Mouse (Mus musculus) heart, adult 8-10 months (tissue): ENCODE results near the gene Kcnip1. TPM values are rescaled to one million over a fixed set of nuclear protein-coding genes. Genes with fewer than 3 reads are reported as not detected.

Source experiments
- DNase-seq: peaks from one replicate; pipeline ENCODE4 v3.0.0; 2022; ENCODE audit warnings: low spot score
- total RNA-seq, 4 experiments: library from RNA; stranded (reverse); gene quantifications; 2 replicates each; pipeline ENCODE4 v1.2.4; 2022

Gene Kcnip1
- total RNA-seq, 4 experiments from 2014 or later: 0.11 to 0.35 (median 0.17) TPM; not detected in 1

DNA sequence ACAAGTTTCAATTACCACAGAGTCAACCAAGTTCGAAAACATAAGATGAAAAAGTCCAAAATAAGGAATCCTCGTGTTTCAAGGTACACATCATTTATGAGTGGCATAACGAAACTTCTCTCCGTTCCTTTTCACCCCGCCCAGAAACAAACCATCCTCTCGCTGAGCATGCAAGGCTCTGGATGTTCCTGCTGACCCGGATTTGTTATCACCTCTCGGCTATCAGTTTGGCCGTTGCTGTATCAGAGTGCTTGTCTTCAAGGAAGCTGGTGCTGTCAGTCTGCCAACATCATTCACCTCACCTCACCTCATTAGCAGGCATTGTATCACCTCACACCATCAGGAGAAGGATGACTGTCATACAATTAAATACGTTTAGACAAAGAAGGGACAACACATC, 90.6 kb downstream of the Kcnip1 start:
- no peak for DNase-seq

DNA sequence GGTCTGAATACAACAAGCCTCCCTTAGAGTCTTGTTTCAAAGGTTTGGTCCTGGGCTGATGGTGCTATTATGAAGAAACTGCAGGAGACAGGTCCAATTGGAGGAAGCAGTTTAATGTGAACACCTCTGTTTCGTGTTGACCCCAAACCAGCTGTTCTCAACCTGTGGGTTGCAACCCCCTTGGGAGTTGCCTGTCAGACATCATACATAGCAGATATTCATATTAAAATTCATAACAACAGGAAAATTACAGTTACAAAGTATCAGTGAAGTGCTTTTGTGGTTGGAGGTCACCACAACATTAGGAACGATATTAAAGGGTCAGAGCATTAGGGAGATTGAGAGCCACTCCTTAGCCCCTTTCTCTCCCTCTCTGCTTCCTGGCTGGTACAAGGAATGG, 91.2 kb downstream of the Kcnip1 start:
- no peak for DNase-seq

DNA sequence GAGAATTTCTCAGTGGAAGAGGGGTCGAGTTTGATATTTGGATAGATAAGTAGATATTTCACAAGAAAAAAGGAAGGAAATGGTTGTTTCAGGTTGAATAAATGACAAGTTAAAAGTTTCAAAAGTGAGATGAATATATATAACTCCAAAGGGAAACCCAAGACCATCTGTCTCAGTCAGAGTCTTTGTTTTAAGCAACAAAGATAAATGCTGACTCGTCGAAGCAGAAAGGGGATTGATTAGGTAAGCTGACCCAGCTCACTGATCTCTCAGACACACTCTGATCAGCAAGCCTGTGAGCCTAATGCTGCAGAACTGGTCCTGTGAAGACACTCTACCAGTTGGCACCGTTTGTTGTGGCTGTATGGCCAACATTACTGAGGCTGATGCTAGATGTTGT, 101.9 kb downstream of the Kcnip1 start:
- DNase-seq: no peak

DNA sequence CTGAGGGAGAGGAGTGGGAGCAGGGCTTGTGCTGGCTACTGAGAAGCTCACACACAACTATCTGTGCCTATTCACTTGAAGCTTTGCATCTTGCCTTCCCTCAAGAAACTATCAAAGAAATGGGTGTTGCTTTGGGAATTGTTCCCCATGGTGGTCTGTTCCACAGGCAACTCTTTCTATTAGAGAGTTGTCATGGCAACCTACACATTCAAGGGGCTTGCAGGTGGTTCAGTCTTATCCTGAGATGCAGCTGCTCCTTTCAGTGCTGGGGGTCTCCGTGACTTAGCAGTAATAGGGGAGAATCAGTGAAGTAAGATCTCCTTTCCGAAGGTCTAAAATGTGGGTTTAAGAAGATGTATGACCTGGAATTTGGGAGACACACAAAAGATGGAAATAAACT, 102.6 kb downstream of the Kcnip1 start:
- DNase-seq: no peak

DNA sequence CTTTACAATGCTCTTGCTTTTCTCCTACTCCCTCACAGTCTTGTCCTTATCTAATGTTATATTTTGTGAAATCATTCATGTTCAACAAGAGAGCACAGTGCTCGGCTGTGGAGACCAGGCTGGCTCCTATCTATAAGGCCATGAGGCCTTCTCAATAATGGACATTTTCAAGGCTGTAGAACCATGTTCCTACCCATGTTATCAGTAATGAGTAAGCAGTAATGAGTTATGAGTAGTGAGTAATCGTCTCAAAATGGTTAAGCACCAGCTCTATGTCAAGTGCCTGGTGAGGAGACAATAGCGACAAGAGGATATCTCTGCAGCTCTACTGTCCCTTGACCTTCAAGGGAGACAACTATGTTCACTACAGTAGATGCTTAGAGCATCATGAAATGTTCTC, 105.3 kb downstream of the Kcnip1 start:
- no peak for DNase-seq

GRCm38 (mm10) chr11:33885981-33886380, 107.0 kb downstream of the Kcnip1 start:
- no peak for DNase-seq

- DNase-seq: no peak
These were observed 110.1 kb downstream of the Kcnip1 start for GRCm38 (mm10) chr11:33882731-33883328.

GRCm38 (mm10) chr11:33874925-33875324, 118.0 kb downstream of the Kcnip1 start:
- no peak for DNase-seq

GRCm38 (mm10) chr11:33873071-33873781, 119.7 kb downstream of the Kcnip1 start:
- DNase-seq: no peak

- no peak for DNase-seq
These were observed 120.3 kb downstream of the Kcnip1 start for GRCm38 (mm10) chr11:33872716-33873048.

- DNase-seq: no peak
These were observed 120.8 kb downstream of the Kcnip1 start for GRCm38 (mm10) chr11:33871998-33872715.

- no peak for DNase-seq
These were observed 122.7 kb downstream of the Kcnip1 start for GRCm38 (mm10) chr11:33870246-33870645.

GRCm38 (mm10) chr11:33869559-33869958, 123.4 kb downstream of the Kcnip1 start:
- no peak for DNase-seq

GRCm38 (mm10) chr11:33866775-33867174, 126.2 kb downstream of the Kcnip1 start:
- no peak for DNase-seq

DNA sequence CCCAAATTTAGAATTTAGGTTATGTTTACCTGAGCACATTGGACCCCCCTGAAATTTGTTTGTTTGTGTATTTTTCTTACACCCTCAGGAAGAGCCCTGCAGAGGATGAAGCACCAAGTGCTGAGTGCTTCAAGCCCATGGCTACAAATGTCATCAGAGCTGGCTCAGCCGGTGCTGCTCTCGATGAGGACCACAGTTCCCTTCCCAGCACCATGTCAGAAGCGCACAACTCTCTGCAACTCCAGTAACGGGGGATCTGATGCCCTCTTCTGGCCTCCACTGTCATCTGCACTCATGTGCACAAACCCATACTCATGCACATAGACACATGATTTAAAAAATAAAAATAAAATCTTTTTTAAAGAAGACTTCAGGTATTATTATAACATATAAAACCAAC, 128.7 kb downstream of the Kcnip1 start:
- no peak for DNase-seq

- DNase-seq: no peak
These were observed 131.1 kb downstream of the Kcnip1 start for GRCm38 (mm10) chr11:33861823-33862222.

DNA sequence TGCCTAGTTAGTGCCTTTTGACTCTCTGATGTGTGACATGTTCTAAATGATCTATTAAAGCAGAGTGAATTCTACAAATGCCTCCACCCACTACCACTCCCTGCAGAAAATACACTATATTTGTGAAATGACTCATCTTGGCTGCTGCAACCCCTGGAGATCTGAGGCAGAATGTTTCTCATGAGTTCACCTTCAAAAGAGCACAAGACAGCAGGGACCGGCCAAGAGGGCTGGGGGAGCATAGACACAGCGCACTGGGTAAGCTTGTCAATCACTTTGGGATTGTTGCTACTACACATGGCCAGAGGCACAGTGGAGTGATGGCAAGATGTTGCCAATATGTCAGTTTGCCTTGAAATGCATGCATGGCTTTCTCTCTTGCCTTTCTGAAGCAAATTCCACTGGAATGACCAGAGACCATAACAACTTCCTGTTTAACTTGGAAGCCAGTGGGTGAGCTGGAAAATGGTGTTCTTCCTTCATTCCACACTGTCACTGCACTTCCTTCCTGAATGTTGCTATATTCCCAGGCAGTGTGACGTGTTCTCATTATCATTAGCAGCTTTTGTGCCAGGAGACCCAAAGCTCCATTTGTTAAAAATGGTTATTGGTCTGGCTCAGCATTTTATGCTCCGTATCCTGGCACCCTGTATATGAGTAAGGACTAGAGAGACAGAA, 131.9 kb downstream of the Kcnip1 start:
- peak; percentile 21 for DNase-seq

DNA sequence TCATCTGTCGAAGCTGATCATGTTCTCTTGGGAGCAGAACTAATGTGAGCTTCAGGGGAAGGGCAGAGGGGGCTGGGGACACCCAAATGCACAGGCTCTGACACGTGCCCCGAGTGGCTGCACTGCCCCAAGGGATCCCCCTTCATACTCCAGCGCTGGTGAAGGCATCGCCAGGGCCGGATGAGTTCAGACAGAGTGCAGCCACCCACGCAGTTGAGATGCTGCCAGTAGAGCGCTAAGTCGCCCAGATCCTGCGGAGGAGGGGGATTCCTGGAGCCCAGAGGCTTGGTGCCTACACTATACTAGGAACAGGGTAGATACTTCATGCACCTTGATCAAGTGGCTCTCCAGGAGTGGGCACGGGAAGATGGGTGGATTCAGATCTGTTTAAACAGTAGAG, 143.3 kb downstream of the Kcnip1 start:
- no peak for DNase-seq

- DNase-seq: no peak
These were observed 144.3 kb downstream of the Kcnip1 start for GRCm38 (mm10) chr11:33848685-33849084.

GRCm38 (mm10) chr11:33845931-33846330, 147.0 kb downstream of the Kcnip1 start:
- DNase-seq: no peak

- no peak for DNase-seq
These were observed 149.6 kb downstream of the Kcnip1 start for GRCm38 (mm10) chr11:33843294-33843864.

DNA sequence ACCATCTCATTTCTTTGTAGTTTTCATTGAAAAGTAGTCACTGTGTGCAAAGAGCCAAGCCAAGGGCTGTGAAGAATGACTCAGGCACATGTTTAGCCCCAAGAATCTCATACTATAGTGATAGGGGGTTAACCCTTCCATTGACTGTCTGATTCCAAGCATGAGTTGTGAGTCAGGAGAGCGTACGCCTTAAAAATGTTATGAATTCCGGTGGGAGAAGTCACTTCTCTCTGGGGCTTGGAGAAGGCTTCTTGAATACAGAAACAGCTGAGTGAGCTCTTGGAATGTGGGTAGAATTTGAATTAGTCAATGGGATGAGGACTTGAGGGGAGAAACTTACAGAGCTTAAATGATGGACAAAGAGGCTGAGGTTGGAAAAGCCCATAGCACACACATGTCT, 153.9 kb downstream of the Kcnip1 start:
- DNase-seq: no peak
